Mouse (Mus musculus) 3134 (cell line): Measurements from ENCODE around the gene Zfhx2.

Experiments used
- DNase-seq: peaks from one replicate; pipeline ENCODE4 v3.0.0-alpha.2; 2011; ENCODE audit warnings: low spot score; ENCODE audit not compliant: insufficient read length; ENCODE audit errors: extremely low read depth

The Zfhx2 gene

DNA sequence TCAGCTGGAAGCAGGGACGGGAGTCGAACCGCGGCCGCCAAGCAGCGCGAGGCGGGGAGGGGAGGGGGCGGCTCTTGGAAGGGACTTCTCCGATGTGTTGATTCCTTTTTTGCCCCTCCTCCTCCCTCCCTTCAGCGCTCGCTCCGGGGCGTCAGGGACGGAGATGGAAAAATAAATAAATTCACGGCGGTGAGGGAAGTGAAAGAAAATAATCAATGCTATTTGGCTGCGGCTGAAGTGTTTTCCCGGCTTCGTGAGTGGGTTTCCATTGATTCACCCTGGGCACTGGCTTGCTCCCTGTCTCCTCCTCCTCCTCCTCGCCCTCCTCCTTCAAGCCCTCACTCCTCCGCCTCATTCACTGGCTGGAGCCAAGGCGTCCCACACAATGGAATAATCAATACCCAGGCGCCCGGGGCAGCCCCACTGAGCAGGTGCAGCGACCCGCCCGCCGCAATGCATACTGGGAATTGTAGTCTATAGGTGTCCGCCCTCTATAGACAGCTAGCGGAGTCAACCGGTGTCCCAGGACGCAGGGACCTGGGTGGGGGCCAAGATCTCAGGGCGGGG, at the start of gene Zfhx2:
Gene Zfhx2, minus strand, starts transcription at position 314 of the 567 bp plus-strand sequence.
- peak; percentile 86 for DNase-seq

DNA sequence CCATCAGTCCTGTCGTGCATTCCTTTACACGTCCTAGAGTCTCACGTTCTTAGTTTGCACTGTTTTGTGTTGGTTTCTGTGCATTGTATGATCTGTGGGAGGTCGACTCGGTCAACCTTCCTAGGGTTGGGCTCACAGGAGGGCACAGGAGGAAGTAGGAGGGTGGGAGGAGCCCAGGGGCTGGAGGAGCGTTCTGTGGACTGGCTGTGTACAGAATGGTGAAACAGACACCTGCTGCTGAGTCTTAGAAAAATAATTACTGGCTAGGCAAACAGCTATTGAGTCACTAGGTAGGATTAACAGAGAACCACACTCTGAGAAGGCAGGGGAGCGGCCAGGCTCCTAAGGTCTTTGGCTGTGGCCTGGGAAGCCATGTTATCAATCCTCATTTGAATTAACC, 47.2 kb upstream of the Zfhx2 start:
- DNase-seq, result no peak

DNA sequence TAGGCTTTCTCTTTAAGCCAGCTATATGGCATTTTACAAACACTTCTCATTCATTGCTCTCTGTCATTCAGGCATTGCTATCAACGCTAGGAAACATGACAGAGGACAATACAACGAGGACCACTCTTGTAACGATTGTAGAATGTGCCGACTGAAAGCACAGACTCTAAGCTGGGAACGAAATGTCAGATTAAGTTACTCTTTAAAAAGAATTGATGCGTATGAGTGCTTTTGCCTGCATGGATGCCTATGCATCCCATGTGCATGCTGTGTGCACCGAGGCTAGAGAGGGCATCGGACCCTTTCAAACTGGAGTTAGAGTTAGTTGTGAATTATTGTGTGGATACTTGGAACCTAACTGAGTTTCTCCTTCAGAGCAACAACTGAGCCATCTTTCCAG, 43.6 kb upstream of the Zfhx2 start:
- no peak for DNase-seq

DNA sequence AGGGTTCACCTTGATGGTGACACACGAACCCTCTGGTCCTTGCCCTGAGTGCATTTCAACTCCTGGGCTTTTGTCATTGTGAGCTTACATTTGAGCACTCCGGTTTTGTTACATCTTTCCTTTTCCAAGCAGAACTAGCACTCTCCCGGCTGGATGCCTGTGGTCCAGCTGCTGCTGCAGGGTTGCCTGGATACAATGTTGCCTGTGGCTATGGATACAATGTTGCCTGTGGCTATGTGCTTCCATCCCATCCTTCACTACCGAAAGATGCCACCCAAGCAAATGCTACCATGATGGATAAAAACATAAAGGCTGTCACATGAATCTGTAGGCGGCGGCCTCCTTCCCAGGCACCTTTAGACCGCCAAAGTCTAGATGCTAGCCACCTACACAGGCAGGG, 34.4 kb upstream of the Zfhx2 start:
- no peak for DNase-seq

DNA sequence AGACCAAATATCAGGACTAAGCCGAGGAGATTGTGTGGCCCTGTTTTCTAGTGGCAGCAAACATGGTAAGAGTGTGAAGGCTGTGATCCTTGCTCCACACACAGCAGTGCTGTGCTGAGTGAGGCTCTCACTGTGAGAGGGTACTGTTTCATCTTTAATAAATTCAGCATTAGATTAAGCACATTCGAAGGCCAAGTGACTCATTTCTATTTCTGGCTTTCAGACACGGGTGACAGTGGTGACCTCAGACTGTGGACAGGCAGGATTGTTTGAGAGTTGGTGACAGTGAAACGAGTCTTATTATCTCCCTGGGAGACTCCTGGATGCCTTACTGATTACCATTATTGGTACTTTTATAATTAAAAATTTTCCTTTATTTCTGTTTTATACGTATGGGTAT, 33.6 kb upstream of the Zfhx2 start:
- DNase-seq, result no peak

DNA sequence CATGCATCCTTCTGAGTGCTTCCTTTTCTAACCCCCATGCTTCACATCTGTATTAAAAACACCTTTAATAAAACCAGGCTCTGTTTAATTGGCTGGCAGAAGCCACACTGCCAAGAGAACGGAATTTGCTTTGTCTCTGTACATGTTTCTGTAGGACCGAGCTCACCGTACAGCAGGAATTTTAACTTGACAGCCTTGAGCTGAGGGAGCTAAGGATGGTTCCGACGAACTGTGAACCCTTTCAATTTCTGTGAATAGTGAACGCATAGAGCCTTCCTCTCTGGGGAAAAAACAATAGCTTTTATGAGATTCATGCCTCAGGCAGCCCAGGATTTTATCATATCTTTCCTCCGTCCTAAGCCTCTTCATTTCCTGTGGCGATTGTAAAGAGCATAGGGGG, 30.2 kb upstream of the Zfhx2 start:
- no peak for DNase-seq

DNA sequence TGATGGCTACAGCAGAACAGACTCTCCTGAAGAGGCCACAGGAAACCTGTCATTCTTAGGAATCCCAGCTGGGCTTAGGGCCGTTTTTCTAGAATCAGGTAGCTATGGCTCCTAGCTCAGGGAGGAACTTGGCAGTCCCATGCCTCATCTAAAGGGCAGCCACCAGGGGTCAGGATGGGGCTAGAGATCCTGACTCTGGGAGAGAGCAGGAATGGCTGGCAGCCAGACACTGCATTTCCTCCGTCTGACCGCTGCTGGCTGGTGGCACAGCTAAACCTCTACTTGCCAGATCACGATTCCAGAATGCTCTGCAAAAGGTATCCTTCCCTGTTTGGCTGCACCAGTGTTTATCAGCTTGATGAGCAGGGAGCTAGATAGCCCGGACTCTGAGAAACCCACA, 29.8 kb upstream of the Zfhx2 start:
- peak; percentile 56 for DNase-seq

DNA sequence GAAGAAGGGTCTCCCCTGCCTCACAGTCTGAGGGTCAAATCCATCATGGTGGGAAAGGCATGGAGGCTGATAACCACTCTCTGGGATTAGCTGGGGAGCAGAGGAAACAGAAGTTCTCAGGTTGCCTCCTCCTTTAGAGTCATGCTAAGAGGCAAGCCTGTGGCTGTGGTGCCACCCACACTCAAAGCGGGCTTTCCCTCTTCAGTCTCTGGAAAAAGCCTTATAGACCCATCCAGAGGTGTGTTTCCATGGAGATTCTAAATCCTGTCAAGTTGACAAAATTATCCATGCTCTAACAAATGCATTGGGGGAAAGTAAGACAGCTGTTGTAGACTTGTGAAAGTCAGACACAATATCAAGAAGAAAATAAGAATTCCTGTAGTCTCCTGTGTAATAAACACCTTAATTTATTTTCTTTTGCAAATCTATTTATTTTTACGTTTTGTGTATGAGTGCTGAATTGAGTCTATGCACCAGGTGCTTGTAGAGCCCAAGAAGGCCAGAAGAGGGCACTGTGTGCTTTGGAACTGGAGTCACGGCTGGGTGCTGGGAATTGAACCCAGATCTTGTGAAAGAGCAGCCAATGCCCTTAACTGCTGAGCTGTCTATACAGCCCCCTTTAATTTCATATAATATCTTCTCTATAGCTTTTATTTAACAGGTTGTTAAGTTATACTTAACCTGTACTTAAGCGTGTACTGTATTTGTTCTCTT, 27.5 kb upstream of the Zfhx2 start:
- no peak for DNase-seq

DNA sequence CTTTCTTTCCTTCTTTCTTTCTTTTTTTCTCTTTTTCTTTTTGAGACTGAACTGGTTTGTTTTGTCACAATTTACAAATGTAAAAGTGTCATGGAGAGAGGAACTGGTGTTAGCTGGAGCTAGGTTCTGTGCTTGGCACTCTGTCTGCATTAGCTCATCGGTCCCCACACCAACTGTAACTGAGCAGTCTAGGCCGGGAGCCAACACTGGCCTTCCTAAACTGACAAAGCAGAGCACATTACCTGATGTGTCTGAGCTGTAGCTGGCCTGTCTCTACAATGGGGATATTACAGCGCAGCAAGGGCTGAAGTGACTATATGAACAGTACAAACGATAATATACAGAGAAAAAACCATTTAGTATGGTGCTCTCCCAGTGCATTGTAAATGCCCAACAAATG, 26.7 kb upstream of the Zfhx2 start:
- no peak for DNase-seq

DNA sequence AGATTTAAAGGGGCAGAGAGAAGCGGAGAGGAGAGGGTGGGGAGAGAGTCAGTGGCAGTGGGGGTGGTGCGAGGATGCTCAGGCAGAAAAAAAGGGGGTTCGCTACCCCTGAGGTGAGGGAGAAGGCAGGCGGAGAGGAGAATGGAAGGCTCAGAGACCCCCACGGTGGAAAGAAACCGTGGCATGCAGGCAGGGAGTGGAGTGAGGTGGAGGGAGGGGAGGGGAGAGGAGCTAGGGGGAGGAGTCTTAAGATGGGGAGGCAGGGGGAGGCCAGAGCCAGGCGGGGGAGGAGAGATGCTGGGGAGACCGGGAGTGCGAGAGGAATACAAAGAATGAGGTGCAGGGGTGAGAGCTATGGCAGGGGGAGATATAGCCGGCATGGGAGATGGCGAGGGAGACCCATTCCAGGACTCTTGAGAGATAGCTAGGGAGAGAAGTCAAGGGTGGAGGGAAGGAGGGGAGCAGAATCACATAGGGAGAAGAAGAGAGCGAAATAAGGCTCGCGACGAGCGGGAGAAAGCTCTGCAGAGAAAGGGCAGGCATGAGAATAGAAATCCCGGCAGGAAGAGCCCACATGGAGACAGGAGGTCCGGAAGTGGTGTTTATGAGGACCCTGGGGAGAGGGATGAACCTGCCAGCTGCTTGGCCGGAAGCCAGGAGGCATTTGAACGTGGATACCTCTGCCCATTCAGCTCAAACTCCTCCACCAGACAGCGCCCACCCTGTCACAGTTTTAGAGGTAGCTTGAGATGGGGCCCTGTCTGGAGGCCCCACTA, 24.5 kb upstream of the Zfhx2 start, which contains the start of gene Jph4:
Gene Jph4, minus strand, starts transcription at position 511 of the 776 bp plus-strand sequence.
- DNase-seq, result no peak

DNA sequence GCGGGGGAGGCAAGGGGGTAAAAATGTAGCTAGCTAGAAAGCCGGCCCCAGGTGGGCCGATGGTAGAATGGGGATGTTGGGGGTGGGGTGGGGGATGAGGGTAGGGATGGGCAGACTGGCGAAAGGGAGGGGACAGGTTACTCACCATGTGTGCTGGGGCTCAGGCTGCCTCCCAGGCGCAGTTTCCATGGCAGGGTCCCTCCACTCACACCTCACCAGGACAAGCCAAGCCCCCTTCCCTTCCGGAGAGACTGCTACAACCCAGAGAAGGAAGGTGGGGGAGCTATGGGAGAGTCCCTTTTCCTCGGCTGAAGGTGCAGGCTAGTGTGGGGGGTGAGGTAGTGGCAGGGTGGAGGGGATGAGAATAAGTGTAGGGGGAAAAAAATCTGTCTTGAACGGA, 23.7 kb upstream of the Zfhx2 start:
- no peak for DNase-seq

DNA sequence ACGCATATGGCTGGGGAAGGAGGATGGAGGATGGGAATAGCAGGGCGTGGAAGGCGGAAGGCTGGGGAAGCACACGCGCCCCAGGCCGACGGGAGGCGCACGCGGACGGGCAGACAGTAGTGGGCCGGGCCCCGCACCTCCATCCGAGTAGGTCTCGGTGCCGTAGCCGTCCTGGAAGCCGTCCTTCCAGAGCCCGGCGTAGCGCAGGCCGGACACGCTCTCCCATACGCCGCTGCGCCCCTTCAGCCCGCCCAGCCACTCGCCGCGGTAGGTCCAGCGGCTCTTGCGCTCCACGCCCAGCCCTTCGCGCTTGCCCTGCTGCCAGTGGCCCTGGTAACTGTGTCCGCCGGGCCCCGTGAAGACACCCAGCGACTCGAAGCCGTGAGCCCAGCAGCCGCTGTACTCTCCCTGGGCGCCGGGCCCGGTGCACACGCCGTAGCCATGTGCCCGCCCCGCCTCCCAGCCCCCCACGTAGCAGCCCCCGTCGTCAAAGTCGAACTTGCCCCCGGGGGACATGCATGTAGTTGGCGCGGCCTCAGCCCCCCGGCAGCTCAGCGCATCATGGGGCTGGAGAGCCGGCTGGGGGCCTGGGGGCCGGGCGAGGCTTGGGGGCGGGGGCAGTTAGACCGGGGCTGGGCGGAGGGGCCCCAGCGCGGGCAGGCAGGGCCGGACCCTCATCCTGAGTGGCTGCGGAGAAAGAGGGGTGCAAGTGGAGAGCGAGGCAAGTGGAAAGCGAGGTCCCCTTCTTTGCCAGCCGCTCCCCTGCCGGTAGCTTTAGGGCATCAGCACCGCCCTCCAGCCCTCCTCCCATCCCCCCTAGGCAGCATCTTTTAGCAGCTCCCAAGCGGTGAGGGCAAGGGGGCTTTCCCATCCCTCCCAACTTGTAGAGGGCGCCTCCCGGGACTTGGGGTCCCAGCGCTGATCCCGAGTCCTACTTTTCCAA, 22.9 kb upstream of the Zfhx2 start:
- DNase-seq, result no peak

DNA sequence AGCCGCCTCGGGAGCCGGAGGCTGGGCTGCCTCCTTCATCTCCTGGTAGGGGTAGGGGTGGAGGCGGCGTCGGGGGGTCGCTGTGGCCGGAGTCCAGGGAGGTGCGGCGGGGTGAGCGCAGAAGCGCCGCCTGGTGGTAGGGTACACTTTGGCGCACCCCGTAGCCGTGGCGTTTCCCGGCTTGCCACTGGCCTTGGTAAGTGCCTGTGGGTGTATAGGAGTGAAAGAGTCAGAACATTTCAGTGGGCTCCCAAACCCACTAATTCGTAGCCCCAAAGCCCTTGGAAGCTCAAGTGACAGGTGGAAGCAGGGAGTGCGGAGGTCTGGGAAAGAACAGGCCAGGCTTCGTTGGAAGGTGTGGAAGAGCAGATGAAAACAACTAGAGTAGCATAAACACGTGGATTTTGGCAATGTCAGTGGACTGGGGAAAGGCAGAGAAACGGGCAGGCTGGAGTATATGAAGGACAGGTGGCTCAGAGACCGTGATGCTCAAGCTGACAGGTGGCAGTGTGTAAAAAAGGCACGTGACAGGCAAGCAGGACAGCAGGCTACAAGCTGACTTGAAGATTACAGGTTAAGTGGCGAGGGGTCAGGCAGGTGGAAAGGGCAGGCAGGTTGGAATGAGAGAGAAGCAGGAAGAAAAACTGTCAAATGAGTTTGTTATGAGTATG, 22.0 kb upstream of the Zfhx2 start:
- DNase-seq, result no peak

DNA sequence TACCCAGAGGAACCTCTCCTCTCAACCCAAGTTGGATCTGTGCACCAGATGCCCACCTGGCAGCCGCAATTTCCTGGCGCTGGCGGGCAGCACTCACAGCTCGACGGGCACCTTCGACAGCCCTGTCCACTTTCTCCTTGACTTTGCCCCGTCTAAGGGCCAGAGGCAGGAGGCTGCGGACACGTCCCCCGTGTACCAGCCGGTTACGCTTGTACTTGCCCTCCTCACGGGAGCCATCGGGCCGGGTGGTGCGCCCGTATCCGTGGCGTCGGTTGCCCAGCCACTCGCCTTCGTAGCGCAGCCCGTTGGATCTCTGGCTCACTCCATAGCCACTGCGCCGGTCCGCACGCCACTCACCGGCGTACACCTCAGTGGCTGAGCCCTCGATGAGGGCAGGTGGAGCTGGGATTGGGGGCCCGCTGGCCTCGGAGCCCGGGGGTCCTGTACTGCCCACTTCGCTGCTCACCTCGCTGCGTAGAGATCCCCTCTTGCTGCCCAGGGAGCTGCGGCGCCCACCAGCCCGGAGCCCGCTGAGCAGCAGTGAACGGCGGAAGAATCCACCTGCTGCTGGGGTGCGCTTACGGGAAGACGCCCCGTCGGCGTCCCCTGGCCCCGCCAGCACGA, 21.3 kb upstream of the Zfhx2 start:
- no peak for DNase-seq

DNA sequence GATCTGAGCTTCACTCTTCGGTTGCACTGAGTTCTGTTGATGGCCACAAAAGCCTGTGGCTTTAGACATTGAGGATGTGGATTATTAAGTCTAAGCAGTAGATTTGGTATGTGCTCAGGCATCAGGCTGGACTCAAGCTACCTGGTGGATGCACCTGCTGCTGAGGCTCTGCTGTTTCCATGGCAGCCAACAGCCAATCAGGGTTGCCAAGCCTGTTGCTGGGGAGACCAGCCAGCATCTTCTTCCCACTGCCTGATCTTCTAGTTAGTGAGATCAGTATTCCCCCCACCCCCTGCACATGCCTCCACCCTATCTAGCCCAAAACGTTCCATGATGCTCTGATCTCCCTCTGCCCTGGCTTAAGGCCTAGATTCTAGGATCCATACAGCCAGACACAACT, 19.6 kb upstream of the Zfhx2 start:
- no peak for DNase-seq

DNA sequence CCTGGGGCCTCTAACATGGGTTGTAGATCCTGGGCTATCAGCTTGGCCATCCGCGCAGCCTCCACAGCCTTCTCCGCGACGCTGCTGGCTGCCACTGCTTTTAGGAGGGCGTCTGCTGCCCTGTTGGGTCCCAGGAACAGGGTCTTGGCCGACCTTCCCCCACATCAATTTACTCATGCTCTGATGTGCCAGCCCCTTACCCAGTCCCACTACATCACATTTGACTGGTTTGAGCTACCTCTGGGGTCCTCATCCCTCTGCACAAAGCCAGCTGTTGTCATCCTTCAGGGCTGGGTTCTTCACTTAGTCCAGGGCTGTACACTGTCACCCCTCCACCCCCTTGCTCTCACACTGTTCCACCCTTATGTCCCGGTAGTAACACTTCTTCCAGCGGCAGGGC, 18.0 kb upstream of the Zfhx2 start:
- DNase-seq, result no peak

DNA sequence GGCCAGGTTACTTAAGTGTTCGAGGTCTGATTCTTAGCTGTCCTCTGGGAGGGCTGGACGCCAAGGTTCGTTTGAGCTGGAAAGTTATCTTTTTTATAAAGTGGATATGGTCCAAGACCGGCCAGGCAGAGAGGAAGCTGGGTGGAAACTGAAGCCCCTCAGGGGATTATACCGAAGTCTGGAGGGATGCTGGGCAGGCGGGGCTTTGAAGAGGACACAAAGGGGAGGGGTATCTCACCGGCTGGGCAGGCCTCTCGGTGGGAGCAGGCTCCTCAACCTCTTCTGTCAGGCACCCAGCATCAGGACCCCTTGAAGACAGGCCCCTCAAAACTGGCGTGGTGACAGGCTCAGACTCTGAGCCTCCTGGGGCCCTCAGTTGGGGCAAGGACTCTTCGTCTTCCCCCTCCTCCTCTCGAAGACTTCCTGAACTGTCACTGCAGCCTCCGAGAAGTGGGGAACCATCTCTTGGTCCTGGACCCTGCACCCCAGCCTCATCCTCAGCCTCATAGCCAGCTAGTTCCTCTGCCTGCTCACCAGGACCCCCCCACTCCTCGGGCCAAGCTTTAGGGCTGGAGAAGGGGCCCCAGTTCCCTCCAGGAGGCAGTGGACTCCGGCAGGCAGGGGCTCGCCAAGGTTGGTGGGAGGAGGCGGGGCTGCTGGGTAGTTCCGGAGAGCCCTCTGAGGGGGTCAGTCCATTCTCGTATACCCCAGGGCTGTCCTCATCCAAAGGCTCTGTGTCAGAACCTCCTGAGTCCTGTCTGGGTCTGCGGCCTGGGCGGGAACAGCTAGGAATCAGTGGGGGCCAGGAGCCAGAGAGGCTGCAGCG, 17.1 kb upstream of the Zfhx2 start:
- DNase-seq, result no peak

DNA sequence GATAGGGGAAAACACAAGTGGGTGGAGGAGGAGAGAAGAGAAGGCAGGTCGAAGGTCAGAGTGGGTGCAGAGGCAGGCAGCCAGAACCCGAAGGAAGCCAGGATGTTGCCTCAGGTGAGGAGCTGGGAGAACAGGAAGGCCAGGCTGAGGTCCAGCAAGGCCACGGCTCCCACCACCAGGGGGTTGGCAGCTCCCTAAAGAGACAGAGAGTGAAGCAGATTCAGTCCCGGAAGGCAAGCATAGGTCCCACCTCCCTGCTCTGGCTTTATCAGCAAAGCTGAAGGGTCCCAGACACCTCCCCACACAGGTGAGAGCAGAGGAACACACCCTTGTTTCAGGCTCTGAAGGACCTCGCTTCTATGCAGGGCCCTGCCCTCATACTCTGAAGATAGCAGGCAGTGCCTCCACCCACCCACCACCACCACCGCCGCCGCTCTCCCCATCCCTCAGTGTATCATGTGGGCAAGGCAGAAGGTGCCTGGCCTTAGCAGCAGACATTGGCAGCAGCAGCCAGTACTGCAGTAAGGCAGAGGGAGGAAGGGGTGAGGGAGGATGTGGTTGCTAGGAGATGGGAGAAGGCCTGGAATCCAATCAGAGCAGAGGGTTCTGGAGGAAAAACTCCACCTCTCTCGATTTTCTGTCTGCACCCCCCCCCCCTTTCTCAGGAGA, 16.2 kb upstream of the Zfhx2 start:
- no peak for DNase-seq
